Mouse (Mus musculus) myocyte (in vitro differentiated cells): ENCODE results near the gene Vax2. TPM values are rescaled to one million over a fixed set of nuclear protein-coding genes. Genes with fewer than 3 reads are reported as not detected.

ENCODE experiments used
- H3K27me3 ChIP-seq: one replicate; pipeline ENCODE4 v1.6.1; 2011; ENCODE audit not compliant: control insufficient read depth, insufficient read depth, insufficient read length
- H3K36me3 ChIP-seq: one replicate; pipeline ENCODE4 v1.6.1; 2011; ENCODE audit not compliant: control insufficient read depth, insufficient read depth
- H3K4me2 ChIP-seq: one replicate; pipeline ENCODE4 v1.6.1; 2011; ENCODE audit warnings: low read depth, control low read depth
- H3K4me3 ChIP-seq: one replicate; pipeline ENCODE4 v1.5.1; 2011; ENCODE audit warnings: mild to moderate bottlenecking, control low read depth, moderate library complexity
- H3K79me2 ChIP-seq: one replicate; pipeline ENCODE4 v1.6.1; 2011; ENCODE audit not compliant: control insufficient read depth, insufficient read depth
- H3ac ChIP-seq: one replicate; pipeline ENCODE4 v1.6.1; 2011; ENCODE audit not compliant: control insufficient read depth, insufficient read length
- CEBPB ChIP-seq: IDR thresholded peaks from 2 replicates; pipeline ENCODE4 v1.6.1; 2011; ENCODE audit warnings: mild to moderate bottlenecking, moderate library complexity; ENCODE audit not compliant: poor library complexity, insufficient read depth, severe bottlenecking
- E2F4 ChIP-seq: IDR thresholded peaks from one replicate; pipeline ENCODE4 v1.6.1; 2011; ENCODE audit warnings: mild to moderate bottlenecking, control low read depth, moderate library complexity; ENCODE audit not compliant: insufficient read depth
- MAX ChIP-seq: IDR thresholded peaks from one replicate; pipeline ENCODE4 v1.6.1; 2011; ENCODE audit warnings: low read depth, mild to moderate bottlenecking, control low read depth
- MYOD1 ChIP-seq, 3 experiments: IDR thresholded peaks; one replicate each; pipeline ENCODE4 v1.6.1; 2011; ENCODE audit warnings: control low read depth in 2 of 3, low read depth in 2 of 3, mild to moderate bottlenecking in 2 of 3, moderate library complexity in 1 of 3; ENCODE audit not compliant: insufficient read length in 2 of 3, control insufficient read depth in 1 of 3
- MYOG ChIP-seq, 3 experiments: IDR thresholded peaks; one replicate each; pipeline ENCODE4 v1.6.1; 2011; ENCODE audit warnings: control low read depth in 2 of 3, low read depth in 2 of 3, mild to moderate bottlenecking in 2 of 3; ENCODE audit not compliant: insufficient read length in 2 of 3, control insufficient read depth in 1 of 3, insufficient read depth in 1 of 3
- POLR2A ChIP-seq: IDR thresholded peaks from one replicate; pipeline ENCODE4 v1.6.1; 2011; ENCODE audit warnings: low read depth, mild to moderate bottlenecking, control low read depth, moderate library complexity; ENCODE audit not compliant: insufficient read length
- POLR2AphosphoS2 ChIP-seq: IDR thresholded peaks from one replicate; pipeline ENCODE4 v1.6.1; 2011; ENCODE audit warnings: low read depth, control low read depth; ENCODE audit not compliant: insufficient read length
- REST ChIP-seq: IDR thresholded peaks from one replicate; pipeline ENCODE4 v1.6.1; 2011; ENCODE audit warnings: mild to moderate bottlenecking, control low read depth, moderate library complexity; ENCODE audit not compliant: insufficient read depth, insufficient read length
- SRF ChIP-seq: IDR thresholded peaks from one replicate; pipeline ENCODE4 v1.6.1; 2011; ENCODE audit warnings: low read depth; ENCODE audit not compliant: control insufficient read depth, insufficient read length
- TCF12 ChIP-seq: IDR thresholded peaks from one replicate; pipeline ENCODE4 v1.6.1; 2011; ENCODE audit warnings: mild to moderate bottlenecking, control low read depth; ENCODE audit not compliant: poor library complexity, insufficient read depth, severe bottlenecking
- TCF3 ChIP-seq: IDR thresholded peaks from one replicate; pipeline ENCODE4 v1.6.1; 2011; ENCODE audit warnings: low read depth, control low read depth; ENCODE audit not compliant: insufficient read length
- USF1 ChIP-seq: IDR thresholded peaks from one replicate; pipeline ENCODE4 v1.6.1; 2011; ENCODE audit warnings: low read depth, mild to moderate bottlenecking, control low read depth, moderate library complexity
- polyA plus RNA-seq: library from polyadenylated mRNA; unstranded; fragments of >200 nt; fragmentation: generic; extraction: Trizol; gene quantifications from one replicate; pipeline ENCODE4 v1.2.1, GENCODE M21; 2012; ENCODE audit warnings: missing spikeins

Vax2 gene
- polyA plus RNA-seq, 1 experiment: 0.66 TPM

DNA sequence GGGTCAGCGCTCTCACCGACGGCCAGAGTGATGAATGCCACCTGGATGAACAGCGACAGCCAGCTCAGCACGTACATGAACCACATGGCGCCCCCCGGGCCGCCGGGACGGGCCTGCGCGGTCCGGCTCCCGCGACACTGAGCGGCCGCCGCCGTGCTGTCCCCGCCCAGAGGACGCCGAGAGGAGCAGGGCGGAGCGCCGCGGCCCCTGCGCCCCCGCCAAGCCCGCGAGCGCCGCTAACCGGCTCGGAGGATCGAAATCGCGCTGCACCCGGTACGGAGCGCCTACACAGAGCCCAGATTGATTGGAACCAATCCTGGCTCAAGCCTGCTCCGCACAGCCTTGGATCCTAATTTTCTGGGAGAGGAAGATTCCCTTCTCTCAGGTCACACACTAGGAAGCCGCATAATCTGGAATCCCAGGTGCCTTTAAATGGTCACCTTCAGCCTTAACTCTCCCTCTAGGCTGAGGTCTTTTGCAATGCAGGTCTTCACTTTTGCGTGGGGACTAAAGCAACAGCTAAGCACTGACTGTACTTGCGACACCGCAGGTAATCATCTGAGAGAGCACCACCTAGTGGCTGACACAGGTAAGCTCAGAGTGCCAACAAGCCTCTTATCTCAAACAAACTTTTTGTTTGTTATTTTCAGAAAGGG lies 64.7 kb downstream of the Vax2 start, which contains the start of gene Tex261:
Gene Tex261 (minus strand): TSS at position 176 of the 656 bp plus-strand sequence.
- Histone ChIP-seq H3ac (peak within 1 kb of the TSS; percentile 42), H3K4me3 (peak within 1 kb of the TSS; percentile 79), H3K79me2 (peaks cover 8% of the 10 kb centered on the region), H3K27me3 (no peaks in the 10 kb centered on the region), H3K4me2 (peak within 1 kb of the TSS; percentile 85), H3K36me3 (no peaks in the 10 kb centered on the region)
- peak; percentile 95 for TF ChIP-seq POLR2AphosphoS2
- TF ChIP-seq MYOD1 (IDR thresholded peaks at IDR 0.05; ENCODE audit: control insufficient read depth in 1 of 3, insufficient read length in 2 of 3, low read depth in 2 of 3): peak in 1 of 3 experiments; percentile 19
- no peak for TF ChIP-seq USF1
- TF ChIP-seq POLR2A: peak; percentile 98
- TF ChIP-seq TCF3: no peak
- no peak for TF ChIP-seq MYOG (IDR thresholded peaks at IDR 0.05; ENCODE audit: control insufficient read depth in 1 of 3, insufficient read depth in 1 of 3, insufficient read length in 2 of 3, low read depth in 2 of 3)
- TF ChIP-seq E2F4: no peak
- TF ChIP-seq TCF12: no peak
- TF ChIP-seq CEBPB: peak; percentile 72; the same call in 1 of the 2 replicates
- no peak for TF ChIP-seq SRF
- TF ChIP-seq REST: no peak
- no peak for TF ChIP-seq MAX

- Histone ChIP-seq H3K36me3 (no peaks in the 10 kb centered on the region), H3K79me2 (peaks cover 6% of the 10 kb centered on the region), H3ac (no peak overlapping the region), H3K4me2 (no peak overlapping the region), H3K27me3 (peaks cover 1% of the 10 kb centered on the region), H3K4me3 (no peak overlapping the region)
- TF ChIP-seq TCF3: no peak
- no peak for TF ChIP-seq E2F4
- TF ChIP-seq SRF: no peak
- no peak for TF ChIP-seq MAX
Observed at GRCm38 (mm10) chr6:83778306-83778705, 67.2 kb downstream of the Vax2 start.

DNA sequence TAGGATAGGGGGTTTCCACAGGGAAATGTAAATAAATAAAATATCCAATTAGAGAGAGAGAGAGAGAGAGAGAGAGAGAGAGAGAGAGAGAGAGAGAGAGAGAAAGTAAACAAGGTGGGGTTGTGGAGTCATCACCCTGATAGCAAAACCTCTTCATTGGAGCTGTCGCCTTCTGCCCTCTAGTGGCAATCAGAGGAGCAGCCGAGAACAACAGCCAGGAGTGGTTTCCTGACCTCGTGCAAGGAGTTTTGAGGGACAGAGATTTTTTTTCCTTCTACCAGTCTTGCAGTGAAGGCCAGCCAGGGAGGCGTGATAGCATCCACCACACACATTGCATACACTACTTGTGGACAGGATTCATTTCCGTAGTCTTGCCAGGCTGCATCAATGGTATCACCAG lies 68.0 kb downstream of the Vax2 start:
- Histone ChIP-seq H3K27me3 (peaks cover 5% of the 10 kb centered on the region), H3ac (no peak overlapping the region), H3K4me2 (no peak overlapping the region), H3K79me2 (peaks cover 5% of the 10 kb centered on the region), H3K4me3 (no peak overlapping the region), H3K36me3 (no peaks in the 10 kb centered on the region)
- no peak for TF ChIP-seq POLR2A
- no peak for TF ChIP-seq E2F4
- no peak for TF ChIP-seq MAX
- TF ChIP-seq REST: no peak
- no peak for TF ChIP-seq POLR2AphosphoS2
- no peak for TF ChIP-seq TCF3
- no peak for TF ChIP-seq SRF

- Histone ChIP-seq H3ac (no peak overlapping the region), H3K36me3 (no peaks in the 10 kb centered on the region), H3K4me3 (no peak overlapping the region), H3K27me3 (peaks cover 5% of the 10 kb centered on the region), H3K4me2 (no peak overlapping the region), H3K79me2 (no peaks in the 10 kb centered on the region)
- TF ChIP-seq USF1: no peak
- no peak for TF ChIP-seq E2F4
Observed at GRCm38 (mm10) chr6:83786426-83786825, 75.4 kb downstream of the Vax2 start.

Other genes starting within 250 kb of the Vax2 start
- 28.6 TPM for gene Dguok, start 204.3 kb upstream of the Vax2 start, polyA plus RNA-seq
- gene Actg2, start 175.0 kb upstream of the Vax2 start, polyA plus RNA-seq: 80.1 TPM
- 8.8 TPM for gene Stambp, start 138.5 kb upstream of the Vax2 start, polyA plus RNA-seq
- not detected for gene Clec4f, start 55.1 kb upstream of the Vax2 start, polyA plus RNA-seq
- not detected for gene Cd207, start 33.4 kb upstream of the Vax2 start, polyA plus RNA-seq
- gene Atp6v1b1, start 31.7 kb downstream of the Vax2 start, polyA plus RNA-seq: not detected
- 0.05 TPM for gene Ankrd53, start 51.4 kb downstream of the Vax2 start, polyA plus RNA-seq
- gene Tex261, start 64.5 kb downstream of the Vax2 start, polyA plus RNA-seq: 70.7 TPM
- gene Nagk, start 83.7 kb downstream of the Vax2 start, polyA plus RNA-seq: 42.9 TPM
- 14.4 TPM for gene Paip2b, start 120.5 kb downstream of the Vax2 start, polyA plus RNA-seq
- 6.0 TPM for gene Zfp638, start 155.8 kb downstream of the Vax2 start, polyA plus RNA-seq